Mouse (Mus musculus) testis, adult 2 months (tissue): ENCODE measurements at regions not wholly inside any gene's neighbourhood (a gene's known extent, or its start where the extent isn't known, plus 50 kb on each side); places are given as distances from the start of the nearest gene placed in this dataset.

ENCODE experiments used
- CTCF ChIP-seq: fragments of 200-500 bp; IDR thresholded peaks from 2 replicates; pipeline ENCODE4 v1.5.1; 2012; ENCODE audit warnings: low read depth, mild to moderate bottlenecking, inconsistent platforms, low read length, moderate library complexity; ENCODE audit not compliant: control insufficient read depth, insufficient read depth, insufficient replicate concordance
- POLR2A ChIP-seq: fragments of 200-500 bp; IDR thresholded peaks from 2 replicates; pipeline ENCODE4 v1.6.1; 2012; ENCODE audit warnings: low read depth, mild to moderate bottlenecking, inconsistent platforms, low read length, moderate library complexity; ENCODE audit not compliant: control insufficient read depth

DNA sequence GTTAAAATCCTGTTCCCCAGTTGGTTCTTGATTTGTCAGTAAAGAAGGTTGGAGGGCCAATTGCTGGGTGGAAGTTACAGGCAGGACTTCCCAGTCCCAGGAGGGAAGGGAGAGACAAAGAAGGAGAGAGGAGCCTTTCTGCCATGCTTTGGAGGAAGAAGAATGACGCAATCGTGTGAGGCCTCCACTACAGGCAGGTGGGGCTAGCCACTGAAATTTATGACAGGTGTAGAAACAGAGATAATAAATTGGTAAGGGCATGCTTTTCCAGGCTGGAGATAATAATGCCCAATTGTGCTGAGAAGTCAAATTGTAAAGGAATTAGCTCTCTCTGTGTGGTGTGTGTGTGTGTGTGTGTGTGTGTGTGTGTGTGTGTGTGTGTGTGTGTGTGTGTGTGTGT is 135.0 kb upstream of the Zfp637 start:
- TF ChIP-seq CTCF (no peak), POLR2A (no peak)
